Mouse (Mus musculus) v-Abl transformed pro-B cells (cell line): ENCODE results near the gene Prss1.
"Not testable (repeated sequence)": the region's sequence is repeated elsewhere in the genome, so short reads cannot be mapped to it uniquely, and the experiment has no call there.

Source experiments
- in situ Hi-C, 2 experiments: fragments of 400-800 bp; cut with MboI; formaldehyde crosslinking; loops; one replicate each; pipeline ENCODE4 v1.15.1; 2025; ENCODE audit not compliant: unreplicated experiment in 2 of 2

Gene Prss1

GRCm38 (mm10) chr6:41458632-41459031, at the start of gene Prss1:
Gene Prss1, plus strand, starts transcription at chr6:41458932.
- in situ Hi-C loops: not testable (repeated sequence)

DNA sequence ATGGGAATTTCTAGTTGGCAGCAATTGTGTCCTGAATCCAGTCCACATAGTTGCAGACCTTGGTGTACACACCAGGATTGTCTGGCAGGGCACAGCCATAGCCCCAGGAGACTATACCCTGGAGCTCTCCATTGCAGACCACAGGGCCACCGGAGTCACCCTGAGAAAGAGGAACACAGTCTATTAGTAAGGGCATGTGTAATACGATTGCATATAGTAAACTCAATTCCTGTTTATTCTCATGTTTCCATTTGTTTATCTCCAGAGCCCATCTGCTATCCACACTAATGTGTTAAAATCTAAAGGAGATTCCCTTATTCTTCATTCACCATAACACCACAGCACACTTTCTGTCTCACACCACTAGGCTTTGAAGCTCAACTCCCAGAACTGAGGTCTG, 16.5 kb upstream of the Prss1 start:
- in situ Hi-C loops: not testable (repeated sequence)

- in situ Hi-C loops: not testable (repeated sequence)
These were observed 12.7 kb upstream of the Prss1 start, which contains the start of gene Gm10334 for GRCm38 (mm10) chr6:41446045-41446444. Gene Gm10334, minus strand, starts transcription at chr6:41446145.

GRCm38 (mm10) chr6:41499374-41499773, 40.6 kb downstream of the Prss1 start:
- in situ Hi-C loops: no loop called here

DNA sequence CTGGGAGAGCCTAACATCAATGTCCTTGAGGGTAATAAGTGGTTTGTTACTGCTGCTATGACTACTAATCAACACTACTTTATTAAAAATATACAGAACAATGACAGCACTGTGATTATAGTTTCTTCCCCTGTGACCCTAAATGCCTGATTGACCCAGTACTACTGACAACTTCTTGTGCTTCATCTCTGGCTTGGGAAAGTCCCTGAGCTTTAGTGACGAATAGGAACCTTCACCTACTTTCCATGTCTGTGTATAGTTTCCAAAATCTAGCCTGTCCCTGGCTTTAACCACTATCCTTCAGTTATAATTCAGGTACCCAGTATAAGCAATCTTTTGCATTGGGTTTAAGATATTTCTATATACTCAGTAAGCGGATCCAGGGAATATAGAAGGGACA, 46.2 kb downstream of the Prss1 start:
- in situ Hi-C loops: no loop called here

DNA sequence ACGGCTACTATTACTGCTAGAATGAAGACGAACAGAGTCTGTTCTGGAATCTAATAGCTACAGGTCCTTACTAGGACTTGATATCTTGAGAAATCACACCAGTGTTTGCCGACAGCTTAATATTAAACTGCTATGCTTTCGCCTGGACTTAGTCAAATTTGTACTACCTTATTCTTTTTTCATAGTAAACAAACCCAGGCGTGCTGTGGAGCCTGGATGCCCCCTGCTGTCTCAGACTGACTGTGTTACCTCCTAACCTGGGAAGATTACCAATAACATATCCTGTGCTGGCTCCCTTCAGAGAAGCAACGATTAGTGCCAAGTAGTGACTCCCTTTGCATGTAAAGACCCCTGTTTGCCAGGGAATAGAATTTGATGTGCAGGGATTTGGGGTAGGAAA, 46.6 kb downstream of the Prss1 start:
- in situ Hi-C loops: no loop called here
